Mouse (Mus musculus) lung, embryonic 16.5 days (tissue): Measurements from ENCODE around the gene Adpgk. TPM values are rescaled to one million over a fixed set of nuclear protein-coding genes. Genes with fewer than 3 reads are reported as not detected.
"Not testable (repeated sequence)": the region's sequence is repeated elsewhere in the genome, so short reads cannot be mapped to it uniquely, and the experiment has no call there.

ENCODE experiments used
- ATAC-seq: fragments of 200-750 bp; cut with Nextera tagmentation; 2 replicates; pipeline ENCODE4 v1.8.0; 2017; ENCODE audit warnings: low read depth, mild to moderate bottlenecking, moderate library complexity
- H3K27ac ChIP-seq: fragments of 300-500 bp; sonication (generic); 2 replicates; pipeline ENCODE4 v1.5.1; 2014; ENCODE audit warnings: mild to moderate bottlenecking, control low read depth, low read length
- H3K27me3 ChIP-seq: fragments of 300-500 bp; sonication (generic); 2 replicates; pipeline ENCODE4 v1.6.1; 2014; ENCODE audit warnings: low read depth, low read length, mixed read lengths; ENCODE audit not compliant: control insufficient read depth, insufficient read depth
- H3K36me3 ChIP-seq: fragments of 300-500 bp; sonication (generic); 2 replicates; pipeline ENCODE4 v1.6.1; 2014; ENCODE audit warnings: low read length; ENCODE audit not compliant: control insufficient read depth, insufficient read depth
- H3K4me1 ChIP-seq: fragments of 300-500 bp; sonication (generic); replicated peaks from 2 replicates; pipeline ENCODE4 v1.6.1; 2014; ENCODE audit warnings: low read length, mixed read lengths; ENCODE audit not compliant: control insufficient read depth, insufficient read depth
- H3K4me2 ChIP-seq: fragments of 300-500 bp; sonication (generic); 2 replicates; pipeline ENCODE4 v1.6.1; 2014; ENCODE audit warnings: low read depth, low read length, control low read depth
- H3K4me3 ChIP-seq: fragments of 300-500 bp; sonication (generic); 2 replicates; pipeline ENCODE4 v1.5.1; 2014; ENCODE audit warnings: mild to moderate bottlenecking, low read length, control low read depth
- H3K9ac ChIP-seq: fragments of 300-500 bp; sonication (generic); 2 replicates; pipeline ENCODE4 v1.6.1; 2014; ENCODE audit warnings: low read length, control low read depth
- H3K9me3 ChIP-seq: fragments of 300-500 bp; sonication (generic); 2 replicates; pipeline ENCODE4 v1.6.1; 2016; ENCODE audit warnings: low read length; ENCODE audit not compliant: control insufficient read depth
- WGBS: fragments of 180-500 bp; shearing (Covaris S2); extraction: QIAGEN DNeasy Blood & Tissue Kit; methylation state at CpG from one replicate; pipeline ENCODE4 v1.1.7; 2014; 5-methylcytosine and 5-hydroxymethylcytosine counted together
- polyA plus RNA-seq: library from polyadenylated mRNA; unstranded; fragments of >200 nt; fragmentation: Nextera tagmentation; extraction: Ambion mirVana; gene quantifications from 2 replicates; pipeline ENCODE4 v1.2.1, GENCODE M21; 2015

Adpgk gene
- polyA plus RNA-seq, 1 experiment from 2014 or later: 38.3 TPM

DNA sequence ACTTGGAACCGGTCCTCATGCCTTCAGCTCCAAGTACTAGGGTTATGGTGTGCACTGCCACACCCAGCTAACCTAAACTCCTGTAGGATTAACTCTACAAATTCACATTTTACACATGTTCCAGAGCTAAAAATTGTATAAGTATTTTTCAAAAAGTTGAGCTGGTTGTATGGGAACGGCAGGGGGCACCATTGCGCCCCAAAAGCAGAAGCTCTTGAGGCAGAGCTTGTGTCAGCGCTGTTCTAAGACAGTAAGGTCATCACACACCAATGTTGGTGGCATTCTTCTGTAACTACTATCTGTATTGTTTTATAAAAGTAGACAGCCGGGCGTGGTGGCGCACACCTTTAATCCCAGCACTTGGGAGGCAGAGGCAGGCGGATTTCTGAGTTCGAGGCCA, 48.6 kb downstream of the Adpgk start:
- H3K4me1 ChIP-seq: no peaks in the 10 kb centered on the region
- no peak overlapping the region for H3K27ac ChIP-seq
- H3K36me3 ChIP-seq: peaks cover 2% of the 10 kb centered on the region; the same call in 1 of the 2 replicates
- no peaks in the 10 kb centered on the region for H3K27me3 ChIP-seq
- H3K9ac ChIP-seq: no peak overlapping the region
- H3K9me3 ChIP-seq: no peaks in the 10 kb centered on the region
- ATAC-seq: no peak
- H3K4me2 ChIP-seq: no peak overlapping the region
- H3K4me3 ChIP-seq: no peak overlapping the region
- 84% methylated on average over 9 of the region's 9 CpGs for WGBS

GRCm38 (mm10) chr9:59346176-59346575, 54.8 kb downstream of the Adpgk start:
- WGBS: 60% methylated on average over 2 of the region's 2 CpGs
- no peak overlapping the region for H3K9ac ChIP-seq
- no peaks in the 10 kb centered on the region for H3K4me1 ChIP-seq
- H3K9me3 ChIP-seq: no peaks in the 10 kb centered on the region
- no peak overlapping the region for H3K4me3 ChIP-seq
- ATAC-seq: no peak
- no peaks in the 10 kb centered on the region for H3K27me3 ChIP-seq
- peaks cover 2% of the 10 kb centered on the region; the same call in 1 of the 2 replicates for H3K36me3 ChIP-seq
- no peak overlapping the region for H3K4me2 ChIP-seq
- no peak overlapping the region for H3K27ac ChIP-seq

DNA sequence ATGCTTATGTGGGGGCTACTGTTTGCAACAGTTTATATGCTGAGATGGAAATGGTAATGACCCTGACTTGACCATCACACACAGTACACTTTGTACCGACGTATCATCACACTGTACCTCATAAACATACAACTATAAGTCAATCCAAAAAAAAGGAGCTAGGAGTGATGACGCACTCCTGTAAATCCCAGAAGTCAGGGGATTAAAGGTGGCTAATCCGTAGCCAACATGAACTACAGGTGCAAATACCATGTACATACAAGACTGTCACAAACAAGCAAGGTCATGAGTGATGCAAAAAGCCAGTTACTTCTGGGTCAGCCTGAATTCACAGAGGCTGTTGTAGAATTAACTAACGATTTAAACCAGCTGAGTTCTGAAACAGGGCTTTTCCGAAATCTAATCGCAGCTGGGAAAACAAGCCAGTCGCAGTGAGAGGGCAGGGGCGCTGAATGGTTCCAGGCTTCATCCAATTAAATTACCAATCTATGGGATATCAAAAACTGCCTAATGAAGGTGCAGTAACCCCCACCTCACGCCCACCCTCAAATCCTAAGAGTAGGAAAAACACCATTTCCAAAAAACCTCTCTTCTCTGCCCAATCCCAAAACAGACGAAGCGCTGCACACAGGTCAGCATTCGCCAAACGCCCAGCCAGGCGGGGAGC, 61.4 kb downstream of the Adpgk start:
- no peaks in the 10 kb centered on the region for H3K27me3 ChIP-seq
- H3K9me3 ChIP-seq: no peaks in the 10 kb centered on the region
- peak; percentile 19; the same call in 1 of the 2 replicates for ATAC-seq
- H3K4me2 ChIP-seq: peak overlapping the region; percentile 77
- peaks cover 3% of the 10 kb centered on the region; the same call in 1 of the 2 replicates for H3K4me1 ChIP-seq
- 6% methylated on average over 15 of the region's 15 CpGs for WGBS
- no peaks in the 10 kb centered on the region for H3K36me3 ChIP-seq
- H3K4me3 ChIP-seq: peak overlapping the region; percentile 74
- H3K9ac ChIP-seq: peak overlapping the region; percentile 88
- peak overlapping the region; percentile 76 for H3K27ac ChIP-seq

DNA sequence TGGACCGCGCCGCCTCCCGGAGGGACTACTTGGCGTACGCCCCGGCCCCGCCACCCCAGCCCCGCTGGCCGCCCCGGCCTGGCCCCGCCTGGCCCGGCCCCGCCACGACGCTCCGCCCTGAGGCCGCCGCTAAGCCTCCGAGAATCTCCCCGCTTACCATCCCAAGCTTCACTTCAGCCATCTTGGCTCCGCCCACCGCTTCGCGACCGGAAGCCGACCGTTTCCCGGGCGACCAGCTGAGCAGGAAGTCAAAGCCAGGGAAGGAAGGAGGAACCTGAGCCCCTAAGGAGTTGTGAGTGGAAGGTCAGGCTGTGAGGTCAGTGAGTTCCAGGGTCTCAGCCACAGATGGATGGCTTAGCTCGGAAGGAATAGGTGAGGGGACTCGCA, 61.9 kb downstream of the Adpgk start, which contains the start of gene Bbs4:
Gene Bbs4, minus strand, starts transcription at position 256 of the 387 bp plus-strand sequence.
- H3K4me3 ChIP-seq: peak within 1 kb of the TSS; percentile 74
- peak within 1 kb of the TSS; percentile 76 for H3K27ac ChIP-seq
- peak within 1 kb of the TSS; percentile 88 for H3K9ac ChIP-seq
- H3K4me2 ChIP-seq: peak within 1 kb of the TSS; percentile 77
- H3K4me1 ChIP-seq: peaks cover 3% of the 10 kb centered on the region; the same call in 1 of the 2 replicates
- H3K9me3 ChIP-seq: no peaks in the 10 kb centered on the region
- peak; percentile 99 for ATAC-seq
- H3K36me3 ChIP-seq: no peaks in the 10 kb centered on the region
- 1% methylated on average over 28 of the region's 32 CpGs for WGBS
- H3K27me3 ChIP-seq: no peaks in the 10 kb centered on the region

DNA sequence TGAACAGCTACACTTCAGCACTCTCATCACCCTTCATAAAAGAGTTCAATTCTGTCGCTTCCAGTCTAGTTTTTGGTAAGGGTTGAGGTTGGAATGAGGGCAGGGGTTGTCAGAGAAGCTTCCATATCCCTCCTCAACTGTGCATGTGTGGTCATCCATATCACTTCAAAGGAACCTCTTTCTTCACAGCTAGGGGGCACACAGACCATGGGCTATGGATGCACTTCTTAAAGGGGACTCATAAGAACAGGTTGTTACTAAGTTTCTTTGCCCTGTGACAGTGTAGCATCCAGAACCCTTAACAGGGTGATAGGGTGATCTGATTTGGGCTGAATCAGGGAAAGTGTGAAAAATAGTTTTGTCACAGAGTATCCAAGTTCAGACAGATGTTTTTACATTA, 66.7 kb downstream of the Adpgk start:
- not testable (repeated sequence) for H3K9me3 ChIP-seq, H3K27ac ChIP-seq, H3K4me3 ChIP-seq, H3K4me2 ChIP-seq, H3K36me3 ChIP-seq, H3K9ac ChIP-seq, ATAC-seq, H3K4me1 ChIP-seq, H3K27me3 ChIP-seq
- WGBS: 51% methylated on average over 1 of the region's 1 CpGs

GRCm38 (mm10) chr9:59360487-59360886, 69.1 kb downstream of the Adpgk start:
- not testable (repeated sequence) for H3K36me3 ChIP-seq, ATAC-seq, H3K4me2 ChIP-seq, H3K9me3 ChIP-seq, H3K9ac ChIP-seq, H3K27me3 ChIP-seq, H3K4me1 ChIP-seq, H3K4me3 ChIP-seq, H3K27ac ChIP-seq
- WGBS: 90% methylated on average over 1 of the region's 3 CpGs

DNA sequence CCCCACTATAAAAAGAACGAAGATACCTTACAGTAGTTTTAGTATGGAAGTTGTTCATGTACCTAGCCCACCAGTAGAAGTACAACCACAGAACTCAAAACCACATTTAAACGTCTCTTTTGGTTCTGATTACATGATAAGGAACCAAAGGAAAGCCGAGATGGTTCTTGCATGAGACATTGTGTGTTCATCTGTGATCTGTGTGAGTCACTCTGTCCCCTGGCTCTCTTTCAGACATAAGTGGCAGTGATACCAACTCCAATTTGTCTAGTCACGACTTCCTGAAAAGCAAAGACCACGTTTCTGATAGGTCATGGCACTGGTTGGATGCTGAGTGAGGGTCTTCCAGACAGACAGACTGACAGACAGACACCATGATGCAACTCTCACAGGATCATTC, 77.9 kb downstream of the Adpgk start:
- Histone ChIP-seq H3K9me3 (peaks cover 4% of the 10 kb centered on the region; the same call in 1 of the 2 replicates), H3K27me3 (no peaks in the 10 kb centered on the region), H3K4me3 (no peak overlapping the region), H3K36me3 (no peaks in the 10 kb centered on the region), H3K9ac (no peak overlapping the region), H3K4me1 (no peaks in the 10 kb centered on the region), H3K27ac (no peak overlapping the region), H3K4me2 (no peak overlapping the region)
- WGBS: 63% methylated on average over 5 of the region's 5 CpGs
- ATAC-seq: no peak

DNA sequence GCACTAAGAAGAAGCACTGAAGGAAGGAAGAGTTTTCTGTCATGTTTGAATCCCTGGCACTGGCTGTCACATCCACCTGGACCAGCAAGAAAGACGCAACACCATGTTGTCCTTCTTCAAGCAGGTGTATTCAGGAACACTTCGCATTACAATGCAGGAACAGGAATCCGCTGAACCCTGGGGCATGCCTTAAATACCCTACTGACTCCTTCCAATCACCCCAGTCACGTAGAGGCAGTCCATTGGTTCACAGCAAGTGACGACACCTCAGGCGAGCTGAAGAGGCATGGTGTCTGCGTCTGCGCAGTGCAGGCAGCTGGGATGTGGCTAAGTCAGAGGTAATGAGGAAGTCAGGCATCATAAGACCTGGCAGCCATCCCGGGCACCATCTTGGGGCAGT, 78.3 kb downstream of the Adpgk start:
- no peaks in the 10 kb centered on the region for H3K36me3 ChIP-seq
- no peak for ATAC-seq
- no peak overlapping the region for H3K27ac ChIP-seq

More for the DNA sequence above, 78.3 kb downstream of the Adpgk start:
- Histone ChIP-seq H3K4me3 (no peak overlapping the region), H3K27me3 (no peaks in the 10 kb centered on the region), H3K9me3 (peaks cover 4% of the 10 kb centered on the region; the same call in 1 of the 2 replicates), H3K9ac (no peak overlapping the region), H3K4me1 (no peaks in the 10 kb centered on the region), H3K4me2 (no peak overlapping the region)
- WGBS: 84% methylated on average over 9 of the region's 9 CpGs
